Mouse (Mus musculus): ENCODE results near the gene Rps9.

- no peak for TF ChIP-seq CEBPB (IDR thresholded peaks at IDR 0.05; ENCODE audit: insufficient read depth, poor library complexity, severe bottlenecking)
- TF ChIP-seq POLR2A (IDR thresholded peaks at IDR 0.05; ENCODE audit: insufficient read length, low read depth), result no peak
- TF ChIP-seq POLR2AphosphoS2 (IDR thresholded peaks at IDR 0.05; ENCODE audit: insufficient read length, low read depth), result no peak
- TF ChIP-seq E2F4 (IDR thresholded peaks at IDR 0.05; ENCODE audit: insufficient read depth), result no peak
- TF ChIP-seq TCF12 (IDR thresholded peaks at IDR 0.05; ENCODE audit: insufficient read depth, poor library complexity, severe bottlenecking), result no peak
- TF ChIP-seq MYOG (IDR thresholded peaks at IDR 0.05; ENCODE audit: control insufficient read depth in 1 of 3, insufficient read depth in 1 of 3, insufficient read length in 2 of 3, low read depth in 2 of 3), result no peak
- TF ChIP-seq USF1 (IDR thresholded peaks at IDR 0.05; ENCODE audit: low read depth), result no peak
- no peak for TF ChIP-seq MAX (IDR thresholded peaks at IDR 0.05; ENCODE audit: low read depth)
- no peak for TF ChIP-seq TCF3 (IDR thresholded peaks at IDR 0.05; ENCODE audit: insufficient read length, low read depth)
Measured at GRCm38 (mm10) chr7:3703148-3703878, 480 bp upstream of the Rps9 start.
